Mouse (Mus musculus) embryonic facial prominence, embryonic 10.5 days (tissue): Measurements from ENCODE around the gene Morc4. TPM values are rescaled to one million over a fixed set of nuclear protein-coding genes. Genes with fewer than 3 reads are reported as not detected.

ENCODE experiments used
- DNase-seq: peaks from one replicate; pipeline ENCODE4 v3.0.0-alpha.2; 2017; ENCODE audit warnings: low spot score
- H3K27ac ChIP-seq: fragments of 300-500 bp; sonication (generic); replicated peaks from 2 replicates; pipeline ENCODE4 v1.5.1; 2016; ENCODE audit warnings: mild to moderate bottlenecking
- H3K27me3 ChIP-seq: fragments of 300-500 bp; sonication (generic); replicated peaks from 2 replicates; pipeline ENCODE4 v1.6.1; 2016; ENCODE audit warnings: low read depth, mild to moderate bottlenecking; ENCODE audit not compliant: poor library complexity, severe bottlenecking
- H3K36me3 ChIP-seq: fragments of 300-500 bp; sonication (generic); replicated peaks from 2 replicates; pipeline ENCODE4 v1.6.1; 2016; ENCODE audit warnings: mild to moderate bottlenecking, moderate library complexity
- H3K4me1 ChIP-seq: fragments of 300-500 bp; sonication (generic); 2 replicates; pipeline ENCODE4 v1.6.1; 2016
- H3K4me3 ChIP-seq: fragments of 300-500 bp; sonication (generic); 2 replicates; pipeline ENCODE4 v1.5.1; 2016; ENCODE audit warnings: mild to moderate bottlenecking, moderate library complexity
- H3K9me3 ChIP-seq: fragments of 300-500 bp; sonication (generic); 2 replicates; pipeline ENCODE4 v1.6.1; 2016; ENCODE audit warnings: mild to moderate bottlenecking
- WGBS: fragments of 180-500 bp; shearing (Covaris S2); methylation state at CpG from one replicate; pipeline ENCODE4 v1.1.7; 2016; 5-methylcytosine and 5-hydroxymethylcytosine counted together
- polyA plus RNA-seq: library from polyadenylated mRNA; unstranded; fragments of >200 nt; fragmentation: Nextera tagmentation; extraction: Ambion mirVana; gene quantifications from 2 replicates; pipeline ENCODE4 v1.2.1, GENCODE M21; 2016

The Morc4 gene
- polyA plus RNA-seq, 1 experiment from 2014 or later, result 9.1 TPM

GRCm38 (mm10) chrX:139775084-139775612, 96.3 kb downstream of the Morc4 start:
- H3K27me3 ChIP-seq, result peaks cover 73% of the 10 kb centered on the region
- 77% methylated on average over 7 of the region's 7 CpGs for WGBS

GRCm38 (mm10) chrX:139774309-139775083, 97.0 kb downstream of the Morc4 start:
- Histone ChIP-seq H3K4me1 (no peaks in the 10 kb centered on the region), H3K27me3 (peaks cover 72% of the 10 kb centered on the region), H3K36me3 (no peaks in the 10 kb centered on the region), H3K9me3 (no peaks in the 10 kb centered on the region), H3K27ac (no peak overlapping the region), H3K4me3 (no peak overlapping the region)
- DNase-seq, result peak; percentile 51
- 32% methylated on average over 18 of the region's 18 CpGs for WGBS

More at GRCm38 (mm10) chrX:139775084-139775612, 96.3 kb downstream of the Morc4 start:
- H3K36me3 ChIP-seq, result no peaks in the 10 kb centered on the region
- no peaks in the 10 kb centered on the region for H3K4me1 ChIP-seq
- no peaks in the 10 kb centered on the region for H3K9me3 ChIP-seq
- H3K27ac ChIP-seq, result no peak overlapping the region
- no peak for DNase-seq
- no peak overlapping the region for H3K4me3 ChIP-seq

Other genes with a start within 250 kb of the Morc4 start
- gene Tbc1d8b, start 186.7 kb downstream of the Morc4 start, polyA plus RNA-seq, result 0.74 and 1.1 TPM in 2 replicates
- gene Gm15013, start 157.2 kb downstream of the Morc4 start, polyA plus RNA-seq, result 0.84 TPM in 1 of 2 replicates, not detected in the other
- gene Ripply1, start 89.3 kb downstream of the Morc4 start, polyA plus RNA-seq, result 0.25 TPM in 1 of 2 replicates, not detected in the other
- gene Cldn2, start 70.8 kb downstream of the Morc4 start, polyA plus RNA-seq, result 0.15 and 0.31 TPM in 2 replicates
- gene Rbm41, start 126.9 kb upstream of the Morc4 start, polyA plus RNA-seq, result 5.6 and 6.5 TPM in 2 replicates
- gene Nup62cl, start 191.0 kb upstream of the Morc4 start, polyA plus RNA-seq, result 2.7 and 2.8 TPM in 2 replicates
- gene Pih1h3b, start 191.2 kb upstream of the Morc4 start, polyA plus RNA-seq, result not detected in 2 replicates